Mouse (Mus musculus) limb, embryonic 13.5 days (tissue): ENCODE data around the gene Mapkapk3. TPM values are rescaled to one million over a fixed set of nuclear protein-coding genes. Genes with fewer than 3 reads are reported as not detected.

Experiments used
- ATAC-seq: fragments of 200-750 bp; cut with Nextera tagmentation; 2 replicates; pipeline ENCODE4 v1.8.0; 2017; ENCODE audit warnings: low read depth, moderate number of reproducible peaks, moderate TSS enrichment; ENCODE audit not compliant: low FRiP score
- H3K27ac ChIP-seq: fragments of 300-500 bp; sonication (generic); 2 replicates; pipeline ENCODE4 v1.5.1; 2015; ENCODE audit warnings: inconsistent platforms, mild to moderate bottlenecking, moderate library complexity
- H3K27me3 ChIP-seq: fragments of 300-500 bp; sonication (generic); 2 replicates; pipeline ENCODE4 v1.6.1; 2015; ENCODE audit warnings: mild to moderate bottlenecking, inconsistent platforms
- H3K36me3 ChIP-seq: fragments of 300-500 bp; sonication (generic); 2 replicates; pipeline ENCODE4 v1.6.1; 2015; ENCODE audit warnings: inconsistent platforms, mild to moderate bottlenecking, moderate library complexity
- H3K4me1 ChIP-seq: fragments of 300-500 bp; sonication (generic); 2 replicates; pipeline ENCODE4 v1.6.1; 2015; ENCODE audit warnings: inconsistent platforms
- H3K4me2 ChIP-seq: fragments of 300-500 bp; sonication (generic); replicated peaks from 2 replicates; pipeline ENCODE4 v1.6.1; 2015; ENCODE audit warnings: inconsistent platforms, mild to moderate bottlenecking, moderate library complexity
- H3K4me3 ChIP-seq: fragments of 300-500 bp; sonication (generic); 2 replicates; pipeline ENCODE4 v1.5.1; 2015; ENCODE audit warnings: moderate library complexity, mild to moderate bottlenecking, inconsistent platforms
- H3K9ac ChIP-seq: fragments of 300-500 bp; sonication (generic); 2 replicates; pipeline ENCODE4 v1.6.1; 2015; ENCODE audit warnings: mild to moderate bottlenecking, inconsistent platforms
- H3K9me3 ChIP-seq: fragments of 300-500 bp; sonication (generic); 2 replicates; pipeline ENCODE4 v1.6.1; 2016; ENCODE audit warnings: inconsistent platforms
- WGBS: fragments of 180-500 bp; shearing (Covaris S2); methylation state at CpG from one replicate; pipeline ENCODE4 v1.1.7; 2015; 5-methylcytosine and 5-hydroxymethylcytosine counted together
- polyA plus RNA-seq: library from polyadenylated mRNA; unstranded; fragments of >200 nt; fragmentation: Nextera tagmentation; extraction: Ambion mirVana; gene quantifications from 2 replicates; pipeline ENCODE4 v1.2.1, GENCODE M21; 2015

Gene Mapkapk3
- polyA plus RNA-seq, 1 experiment from 2014 or later: 6.3 TPM

DNA sequence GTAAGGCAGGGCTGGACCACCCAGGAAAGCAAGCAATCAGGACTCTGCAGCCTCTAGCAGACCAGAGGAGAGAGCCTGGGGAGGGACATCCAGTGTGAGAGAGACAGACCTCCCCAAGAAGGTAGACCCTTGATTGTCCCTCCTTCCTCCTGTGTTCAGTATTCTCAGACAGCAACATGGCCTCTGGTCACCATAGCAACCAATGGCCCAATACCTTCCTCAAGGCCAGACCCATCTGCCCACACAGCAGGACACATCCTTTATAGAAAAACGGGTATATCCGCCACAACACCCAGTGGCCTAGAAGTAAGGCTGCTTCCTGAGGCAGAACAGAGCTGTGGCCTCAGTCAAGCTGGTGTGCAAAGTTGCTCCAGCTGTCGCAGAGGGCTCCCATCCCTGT lies 34.1 kb downstream of the Mapkapk3 start:
- no peaks in the 10 kb centered on the region for H3K27me3 ChIP-seq
- no peaks in the 10 kb centered on the region for H3K9me3 ChIP-seq
- H3K4me2 ChIP-seq: no peak overlapping the region
- no peaks in the 10 kb centered on the region for H3K36me3 ChIP-seq
- no peak for ATAC-seq
- 0 out of 2 replicates have a peak, but pooled peaks cover 4% of the 10 kb centered on the region for H3K4me1 ChIP-seq
- no peak overlapping the region for H3K4me3 ChIP-seq
- no peak overlapping the region for H3K27ac ChIP-seq
- WGBS: 30% methylated on average over 3 of the region's 3 CpGs
- no peak overlapping the region for H3K9ac ChIP-seq

DNA sequence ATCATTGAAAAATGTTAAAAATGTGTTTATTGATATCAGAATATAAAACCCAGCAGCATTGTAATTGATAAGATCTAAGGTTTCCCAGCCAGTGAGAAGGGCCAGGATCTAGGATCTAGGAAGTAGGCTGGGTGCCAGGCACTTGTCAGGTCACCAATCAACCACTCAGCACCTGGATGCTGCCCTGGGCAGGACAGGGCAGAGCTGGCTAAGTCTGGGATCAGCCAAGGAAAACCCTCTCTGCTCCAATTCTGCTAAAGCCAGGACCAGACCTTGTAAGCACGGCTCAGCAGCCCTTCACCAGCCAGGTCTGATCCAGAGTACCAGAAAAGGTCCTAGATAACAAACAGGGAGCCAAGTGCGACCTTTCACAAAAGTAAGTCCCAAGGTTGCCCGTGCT lies 34.8 kb downstream of the Mapkapk3 start:
- 76% methylated on average over 3 of the region's 3 CpGs for WGBS
- Histone ChIP-seq H3K27me3 (no peaks in the 10 kb centered on the region), H3K4me2 (no peak overlapping the region), H3K9me3 (no peaks in the 10 kb centered on the region), H3K27ac (no peak overlapping the region), H3K9ac (no peak overlapping the region), H3K4me1 (0 out of 2 replicates have a peak, but pooled peaks cover 4% of the 10 kb centered on the region), H3K36me3 (no peaks in the 10 kb centered on the region), H3K4me3 (no peak overlapping the region)
- ATAC-seq: no peak

DNA sequence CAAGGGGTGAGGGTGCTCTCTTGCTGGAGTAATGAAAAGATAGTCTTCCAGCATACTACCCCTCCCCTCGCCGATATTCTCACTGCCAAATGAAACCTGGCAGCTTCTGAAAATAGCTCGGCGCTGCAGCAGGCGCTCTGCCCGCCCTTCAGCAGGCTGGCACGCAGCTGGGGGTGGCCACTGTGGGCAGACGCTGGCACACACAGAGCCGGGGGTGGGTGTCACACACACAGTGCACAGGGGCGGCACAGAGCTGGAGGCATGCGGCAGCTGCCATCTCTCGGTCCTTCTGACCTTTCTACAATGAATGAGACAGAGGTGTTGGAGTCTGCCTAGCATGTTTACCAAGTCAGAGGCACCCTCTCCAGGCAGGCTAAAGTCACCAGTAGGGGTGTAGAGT lies 35.2 kb downstream of the Mapkapk3 start:
- H3K27ac ChIP-seq: no peak overlapping the region
- no peak overlapping the region for H3K9ac ChIP-seq
- no peak for ATAC-seq
- no peaks in the 10 kb centered on the region for H3K27me3 ChIP-seq
- H3K36me3 ChIP-seq: no peaks in the 10 kb centered on the region
- 0 out of 2 replicates have a peak, but pooled peaks cover 4% of the 10 kb centered on the region for H3K4me1 ChIP-seq
- H3K4me3 ChIP-seq: no peak overlapping the region
- H3K9me3 ChIP-seq: no peaks in the 10 kb centered on the region
- H3K4me2 ChIP-seq: no peak overlapping the region
- WGBS: 81% methylated on average over 12 of the region's 12 CpGs

DNA sequence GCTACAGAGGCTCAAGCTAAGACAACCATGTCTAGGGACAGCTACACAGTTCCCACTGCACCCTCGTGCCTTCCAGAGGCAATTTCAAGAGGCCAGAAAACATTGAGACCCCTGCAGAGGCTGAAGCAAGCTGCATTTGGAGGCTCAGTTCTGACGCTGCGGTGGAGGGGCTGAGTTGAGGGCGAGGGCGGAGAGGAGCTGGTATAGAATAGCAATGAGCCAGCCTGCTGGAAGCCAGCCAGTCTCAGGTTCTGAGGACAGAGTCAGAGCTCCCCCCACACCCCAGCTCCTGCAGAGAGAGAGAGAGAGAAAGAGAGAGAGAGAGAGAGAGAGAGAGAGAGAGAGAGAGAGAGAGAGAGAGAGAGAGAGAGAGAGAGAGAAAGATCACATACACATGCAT lies 37.5 kb downstream of the Mapkapk3 start:
- Histone ChIP-seq H3K27me3 (no peaks in the 10 kb centered on the region), H3K4me1 (0 out of 2 replicates have a peak, but pooled peaks cover 4% of the 10 kb centered on the region), H3K27ac (no peak overlapping the region), H3K9me3 (no peaks in the 10 kb centered on the region), H3K9ac (no peak overlapping the region), H3K4me3 (no peak overlapping the region), H3K36me3 (no peaks in the 10 kb centered on the region), H3K4me2 (no peak overlapping the region; the same call in 1 of the 2 replicates)
- WGBS: 27% methylated on average over 5 of the region's 5 CpGs
- ATAC-seq: no peak

DNA sequence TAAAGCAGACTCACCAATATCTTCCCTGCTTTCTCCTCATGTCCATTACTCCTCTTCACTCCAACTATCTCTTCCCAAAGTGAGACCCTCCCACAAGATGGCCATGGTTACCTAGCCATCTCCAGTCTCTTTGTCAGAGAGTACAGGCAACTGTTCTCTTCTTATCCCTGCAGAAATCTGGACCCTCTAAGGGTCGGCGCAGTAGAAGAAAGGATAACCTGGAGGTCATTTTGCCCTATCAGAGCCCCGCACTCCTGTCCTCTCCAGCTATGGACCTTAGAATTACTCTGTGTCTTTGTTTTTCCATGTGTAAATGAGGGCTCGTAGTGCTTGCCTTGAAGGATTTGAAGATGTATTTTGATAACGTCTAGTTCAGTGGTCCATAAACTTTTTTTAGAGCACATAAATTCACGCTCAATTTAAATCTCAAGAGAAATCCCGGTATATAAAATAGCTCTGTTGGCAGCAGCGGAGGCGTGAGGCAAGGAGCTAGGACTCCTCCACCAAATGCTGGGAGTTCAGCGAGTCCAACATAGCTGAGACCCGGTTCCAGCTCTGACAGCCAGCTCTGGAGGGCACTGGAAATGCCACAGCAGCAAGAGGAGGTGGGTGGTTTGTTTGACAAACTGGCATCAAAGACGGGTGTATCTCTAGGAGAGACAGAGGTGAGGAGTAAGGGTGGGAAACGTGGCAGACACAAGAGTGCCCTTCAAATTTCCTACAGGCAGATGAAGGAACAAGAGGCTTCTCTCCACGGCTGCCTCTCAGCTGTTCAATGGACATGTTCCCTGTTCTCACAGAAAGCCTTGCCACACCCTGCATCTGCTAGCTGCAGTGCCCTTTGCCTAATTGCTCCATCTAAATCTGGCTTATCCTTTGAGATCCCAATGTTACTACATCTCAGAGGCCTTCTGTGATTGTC lies 39.0 kb downstream of the Mapkapk3 start:
- Histone ChIP-seq H3K4me2 (no peak overlapping the region), H3K9ac (no peak overlapping the region), H3K4me3 (no peak overlapping the region), H3K27me3 (no peaks in the 10 kb centered on the region), H3K36me3 (no peaks in the 10 kb centered on the region), H3K27ac (no peak overlapping the region), H3K4me1 (0 out of 2 replicates have a peak, but pooled peaks cover 4% of the 10 kb centered on the region), H3K9me3 (no peaks in the 10 kb centered on the region)
- WGBS: 74% methylated on average over 14 of the region's 14 CpGs
- ATAC-seq: no peak

DNA sequence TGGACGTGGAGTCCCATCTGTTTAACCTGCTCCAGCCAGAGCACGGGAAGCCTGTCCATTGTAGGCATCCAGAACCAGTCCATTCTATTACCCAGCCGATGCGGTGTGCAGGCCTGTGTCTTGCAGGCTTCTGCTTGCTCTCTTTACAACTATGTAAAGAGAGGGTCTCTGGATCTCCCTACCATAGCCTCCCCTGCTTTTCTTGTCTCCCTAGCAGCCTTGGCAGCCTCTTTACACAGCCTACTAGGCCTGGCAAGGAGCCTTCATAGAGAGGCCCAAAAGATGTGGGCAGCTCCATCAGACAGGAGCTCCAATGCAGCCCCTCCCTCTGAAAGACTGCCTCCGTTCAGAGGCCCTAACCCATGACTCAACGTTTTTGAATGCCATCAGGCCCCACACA lies 40.5 kb downstream of the Mapkapk3 start:
- Histone ChIP-seq H3K4me2 (no peak overlapping the region), H3K9me3 (no peaks in the 10 kb centered on the region), H3K4me1 (no peaks in the 10 kb centered on the region), H3K4me3 (no peak overlapping the region), H3K9ac (no peak overlapping the region), H3K27ac (no peak overlapping the region), H3K36me3 (no peaks in the 10 kb centered on the region), H3K27me3 (no peaks in the 10 kb centered on the region)
- no peak for ATAC-seq
- WGBS: 70% methylated on average over 6 of the region's 6 CpGs

DNA sequence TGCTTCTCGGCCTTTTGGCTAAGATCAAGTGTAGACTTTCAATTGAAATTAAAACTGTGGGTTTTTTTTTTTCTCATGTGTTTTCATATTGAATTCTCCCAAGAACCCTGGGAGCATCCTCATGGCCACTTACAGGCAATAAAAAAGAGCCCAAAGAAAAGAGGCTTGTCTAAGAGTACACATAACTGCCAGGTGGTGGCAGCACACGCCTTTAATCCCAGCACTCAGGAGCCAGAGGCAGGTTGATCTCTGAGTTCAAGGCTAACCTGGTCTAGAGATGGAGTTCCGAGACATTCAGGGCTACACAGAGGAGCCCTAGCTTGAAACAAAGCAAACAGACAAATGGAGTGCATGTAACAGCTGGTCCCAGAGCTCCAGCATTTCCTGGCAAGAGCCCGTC lies 43.5 kb downstream of the Mapkapk3 start:
- Histone ChIP-seq H3K27me3 (0 out of 2 replicates have a peak, but pooled peaks cover 4% of the 10 kb centered on the region), H3K4me2 (no peak overlapping the region), H3K9me3 (no peaks in the 10 kb centered on the region), H3K9ac (no peak overlapping the region), H3K27ac (no peak overlapping the region), H3K36me3 (no peaks in the 10 kb centered on the region), H3K4me3 (no peak overlapping the region), H3K4me1 (no peaks in the 10 kb centered on the region)
- WGBS: 55% methylated on average over 4 of the region's 4 CpGs
- no peak for ATAC-seq

DNA sequence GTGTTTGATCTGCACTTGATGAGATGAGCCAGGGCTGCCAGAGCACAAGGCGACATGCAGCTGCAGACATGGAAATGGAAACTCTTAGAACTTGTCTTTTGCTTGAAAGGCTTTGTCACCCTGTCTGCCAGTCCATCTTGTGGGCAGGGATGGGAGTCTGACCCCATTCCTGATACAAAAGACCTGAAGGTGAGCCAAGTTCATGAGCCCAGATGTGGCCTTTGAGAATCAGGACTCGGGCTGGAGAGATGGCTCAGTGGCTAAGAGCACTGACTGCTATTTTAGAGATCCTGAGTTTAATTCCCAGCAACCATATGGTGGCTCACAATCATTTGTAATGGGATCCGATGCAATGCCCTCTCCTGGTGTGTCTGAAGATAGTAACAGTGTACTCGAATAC lies 44.4 kb downstream of the Mapkapk3 start:
- 0 out of 2 replicates have a peak, but pooled peaks cover 4% of the 10 kb centered on the region for H3K27me3 ChIP-seq
- no peaks in the 10 kb centered on the region for H3K4me1 ChIP-seq
- H3K36me3 ChIP-seq: no peaks in the 10 kb centered on the region
- H3K9me3 ChIP-seq: no peaks in the 10 kb centered on the region
- 86% methylated on average over 4 of the region's 4 CpGs for WGBS
- ATAC-seq: no peak
- no peak overlapping the region for H3K27ac ChIP-seq
- no peak overlapping the region for H3K4me3 ChIP-seq
- no peak overlapping the region for H3K4me2 ChIP-seq
- no peak overlapping the region for H3K9ac ChIP-seq

DNA sequence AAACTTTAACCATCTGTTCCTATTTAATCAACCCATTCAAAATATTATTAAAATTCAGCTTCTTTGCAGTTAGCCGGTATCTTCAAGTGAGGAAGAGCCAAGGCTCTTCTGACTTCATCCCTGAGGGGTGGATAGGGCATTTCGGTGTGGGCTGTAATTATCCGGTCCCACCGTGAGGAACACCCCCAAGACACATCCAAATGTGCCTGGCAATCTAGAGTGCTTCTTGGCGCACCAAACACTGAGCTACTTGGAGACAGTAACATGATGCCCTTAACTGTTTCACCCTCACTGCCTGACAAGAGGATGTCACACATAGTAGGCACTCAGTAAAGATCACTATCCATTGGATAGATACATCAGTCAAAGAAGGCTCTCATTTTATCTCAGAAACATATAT lies 53.5 kb downstream of the Mapkapk3 start:
- peaks cover 86% of the 10 kb centered on the region for H3K27me3 ChIP-seq
- H3K36me3 ChIP-seq: no peaks in the 10 kb centered on the region
- no peak overlapping the region for H3K27ac ChIP-seq
- WGBS: 62% methylated on average over 5 of the region's 5 CpGs
- H3K4me2 ChIP-seq: no peak overlapping the region
- H3K9ac ChIP-seq: no peak overlapping the region
- H3K4me3 ChIP-seq: no peak overlapping the region
- no peak for ATAC-seq
- no peaks in the 10 kb centered on the region for H3K9me3 ChIP-seq
- H3K4me1 ChIP-seq: peaks cover 5% of the 10 kb centered on the region; the same call in 1 of the 2 replicates

DNA sequence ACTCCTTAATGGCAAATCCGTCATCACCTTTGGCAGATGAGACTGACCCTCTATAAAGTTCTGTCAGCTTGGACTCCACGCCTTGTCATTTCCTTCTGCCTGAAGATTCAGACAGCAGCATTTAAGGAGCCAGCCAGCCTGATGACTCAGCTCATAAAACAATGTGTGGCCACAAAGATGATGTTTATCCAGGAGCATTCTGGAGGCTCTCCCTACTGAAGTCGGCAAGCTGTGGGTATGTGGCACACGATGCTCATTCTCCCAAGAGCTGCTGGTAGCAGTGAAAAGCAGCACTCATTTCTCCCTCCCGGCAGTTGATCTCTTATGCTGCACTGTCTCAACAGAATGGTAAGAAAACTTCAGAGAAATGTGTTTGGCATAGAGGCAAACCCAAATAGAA lies 54.4 kb downstream of the Mapkapk3 start:
- no peak overlapping the region for H3K9ac ChIP-seq
- WGBS: 43% methylated on average over 5 of the region's 5 CpGs

DNA sequence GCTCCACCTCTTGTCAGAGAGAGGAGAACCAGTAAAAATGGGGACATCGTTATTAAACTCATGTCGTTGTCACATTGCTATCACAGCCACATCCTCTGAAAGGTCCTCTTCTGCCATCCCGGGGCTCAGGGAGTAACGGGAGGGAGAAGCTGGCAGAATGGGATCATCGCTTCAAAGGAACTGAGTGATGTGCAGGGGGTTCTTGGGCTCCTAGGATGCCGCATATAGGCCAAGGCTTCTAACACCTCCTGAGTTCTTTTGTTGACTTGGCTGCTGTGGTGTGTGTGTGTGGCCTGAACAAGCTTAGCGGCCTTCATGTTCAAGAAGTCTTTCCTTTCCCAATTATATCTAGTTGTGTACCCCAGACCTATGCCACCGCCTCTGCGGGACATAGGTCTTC lies 57.5 kb downstream of the Mapkapk3 start:
- Histone ChIP-seq H3K4me3 (peak overlapping the region; percentile 60), H3K36me3 (no peaks in the 10 kb centered on the region), H3K9me3 (no peaks in the 10 kb centered on the region), H3K27me3 (peaks cover 92% of the 10 kb centered on the region), H3K9ac (peak overlapping the region; percentile 65; the same call in 1 of the 2 replicates), H3K4me2 (peak overlapping the region; percentile 98), H3K27ac (no peak overlapping the region), H3K4me1 (peaks cover 7% of the 10 kb centered on the region; the same call in 1 of the 2 replicates)
- ATAC-seq: no peak
- WGBS: 20% methylated on average over 9 of the region's 9 CpGs

More for the DNA sequence above, 54.4 kb downstream of the Mapkapk3 start:
- ATAC-seq: no peak
- H3K27ac ChIP-seq: no peak overlapping the region
- H3K4me3 ChIP-seq: no peak overlapping the region
- H3K4me2 ChIP-seq: no peak overlapping the region
- peaks cover 7% of the 10 kb centered on the region; the same call in 1 of the 2 replicates for H3K4me1 ChIP-seq
- H3K36me3 ChIP-seq: no peaks in the 10 kb centered on the region
- peaks cover 91% of the 10 kb centered on the region for H3K27me3 ChIP-seq
- no peaks in the 10 kb centered on the region for H3K9me3 ChIP-seq

DNA sequence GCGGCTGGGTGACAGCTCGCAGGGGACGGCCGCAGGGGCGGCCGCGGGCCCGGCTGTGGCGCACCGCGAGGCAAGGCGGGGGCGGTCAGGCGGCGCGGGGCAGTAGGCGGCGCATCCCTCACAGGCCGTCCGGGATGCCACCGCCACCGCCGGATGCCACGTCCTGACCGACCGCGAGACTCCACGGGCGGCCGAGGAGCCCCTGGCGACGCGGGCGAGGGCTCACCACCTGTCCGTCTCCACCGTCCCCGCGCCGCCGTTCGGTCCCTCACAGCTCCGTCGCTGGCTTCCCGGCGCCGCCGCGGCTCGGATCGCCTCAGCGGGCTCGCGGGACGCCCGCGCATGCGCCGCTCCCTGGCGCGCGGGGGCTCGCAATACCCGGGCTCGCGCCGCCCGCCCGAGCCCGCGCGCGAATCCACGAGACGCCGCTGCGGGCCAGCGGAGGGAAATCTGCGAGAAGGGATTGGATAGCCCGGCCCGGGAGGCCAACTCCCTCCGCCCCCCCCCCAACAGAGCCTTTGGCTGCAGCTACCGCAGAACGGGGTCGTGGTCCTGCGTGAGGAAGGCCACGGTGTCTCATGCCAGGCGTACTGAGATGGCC lies 58.0 kb downstream of the Mapkapk3 start, which contains the start of gene Dock3:
Gene Dock3 (minus strand): TSS at position 371 of the 601 bp plus-strand sequence.
- H3K36me3 ChIP-seq: no peaks in the 10 kb centered on the region
- ATAC-seq: peak; percentile 91
- peak within 1 kb of the TSS; percentile 60 for H3K4me3 ChIP-seq
- H3K9ac ChIP-seq: peak within 1 kb of the TSS; percentile 65
- H3K4me2 ChIP-seq: peak within 1 kb of the TSS; percentile 98
- peaks cover 7% of the 10 kb centered on the region; the same call in 1 of the 2 replicates for H3K4me1 ChIP-seq
- H3K9me3 ChIP-seq: no peaks in the 10 kb centered on the region
- under 1% methylated on average over 44 of the region's 87 CpGs for WGBS
- H3K27ac ChIP-seq: no peak within 1 kb of the TSS
- peaks cover 92% of the 10 kb centered on the region for H3K27me3 ChIP-seq
